Mouse (Mus musculus): Measurements from ENCODE around the gene Etv6. TPM values are rescaled to one million over a fixed set of nuclear protein-coding genes. Genes with fewer than 3 reads are reported as not detected.

Etv6 gene
- total and polyA plus RNA-seq, 3 experiments, result 9.8 to 14.0 (median 11.4) TPM

DNA sequence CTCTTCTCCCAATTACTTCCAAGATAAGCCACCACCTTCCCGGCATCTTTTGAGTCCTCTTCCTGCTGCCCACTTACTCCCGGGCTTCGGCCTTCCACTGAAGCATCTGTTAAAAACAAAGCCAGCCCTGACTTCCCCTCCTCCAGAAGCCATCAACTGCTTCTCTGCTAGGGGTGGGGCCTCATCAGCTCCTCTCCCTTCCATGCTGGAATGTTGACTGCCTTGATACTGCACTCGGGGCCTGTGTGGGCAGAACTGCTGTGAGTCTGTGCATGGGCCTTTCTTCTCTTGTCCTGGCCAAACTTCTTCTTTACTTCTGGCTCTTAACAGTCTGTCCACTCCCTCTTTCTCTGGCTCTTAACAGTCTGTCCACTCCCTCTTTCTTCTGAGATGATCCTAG, 83.6 kb downstream of the Etv6 start:
- intact Hi-C loops (cut with DNase I), result no loop called here
- no peak for TF ChIP-seq CTCF (IDR thresholded peaks at IDR 0.05)
- no peak for TF ChIP-seq POLR2A (IDR thresholded peaks at IDR 0.05; ENCODE audit: insufficient read depth, low read depth, low read length)
- TF ChIP-seq EP300 (IDR thresholded peaks at IDR 0.05; ENCODE audit: insufficient read depth, low read depth, low read length), result no peak
- H3K27me3 ChIP-seq (ENCODE audit: control insufficient read depth, insufficient read depth, low read length), result no peaks in the 10 kb centered on the region; the same call in 1 of the 2 replicates
- H3K79me2 ChIP-seq (replicated peaks; ENCODE audit: control insufficient read depth, insufficient read depth, low read length), result 0 out of 2 replicates have a peak, but pooled peaks cover 2% of the 10 kb centered on the region
- 10% methylated on average over 4 of the region's 4 CpGs for WGBS
- H3K9ac ChIP-seq (ENCODE audit: low read depth, low read length), result no peak overlapping the region
- no peak overlapping the region for H3K4me3 ChIP-seq
- no peak for DNase-seq
- peaks cover 15% of the 10 kb centered on the region for H3K4me1 ChIP-seq (ENCODE audit: control insufficient read depth, insufficient read depth, low read length)
- H3K36me3 ChIP-seq (ENCODE audit: control insufficient read depth, insufficient read depth, low read length), result 0 out of 2 replicates have a peak, but pooled peaks cover 2% of the 10 kb centered on the region
- H3K27ac ChIP-seq, result no peak overlapping the region

DNA sequence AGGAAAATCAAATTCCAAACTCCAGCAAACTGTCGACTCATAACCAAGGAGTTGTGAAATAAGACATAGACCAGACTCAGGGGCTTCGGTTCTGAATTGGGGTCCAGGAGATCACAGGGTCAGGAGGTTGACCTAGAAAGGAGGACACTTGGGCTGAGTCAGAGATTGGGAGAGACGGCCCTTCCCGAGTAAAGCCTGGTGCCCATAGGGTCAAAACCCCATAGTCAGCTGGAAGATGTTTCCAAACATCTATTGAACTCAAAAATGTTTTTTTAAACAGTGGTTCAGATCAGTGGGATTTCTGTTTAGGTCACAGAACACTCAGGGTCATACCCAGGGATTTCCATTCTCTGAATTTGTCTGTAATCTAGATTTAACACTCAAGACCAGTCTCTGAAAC, 84.7 kb downstream of the Etv6 start:
- H3K27ac ChIP-seq, result no peak overlapping the region; the same call in 1 of the 2 replicates
- intact Hi-C loops (cut with DNase I), result no loop called here
- peaks cover 12% of the 10 kb centered on the region for H3K4me1 ChIP-seq (ENCODE audit: control insufficient read depth, insufficient read depth, low read length)
- no peaks in the 10 kb centered on the region; the same call in 1 of the 2 replicates for H3K27me3 ChIP-seq (ENCODE audit: control insufficient read depth, insufficient read depth, low read length)
- no peak for DNase-seq
- H3K9ac ChIP-seq (ENCODE audit: low read depth, low read length), result no peak overlapping the region
- 52% methylated on average over 4 of the region's 4 CpGs for WGBS
- H3K79me2 ChIP-seq (replicated peaks; ENCODE audit: control insufficient read depth, insufficient read depth, low read length), result peaks cover 2% of the 10 kb centered on the region; the same call in 1 of the 2 replicates
- no peak overlapping the region for H3K4me3 ChIP-seq
- no peaks in the 10 kb centered on the region for H3K36me3 ChIP-seq (ENCODE audit: control insufficient read depth, insufficient read depth, low read length)
- TF ChIP-seq POLR2A (IDR thresholded peaks at IDR 0.05; ENCODE audit: insufficient read depth, low read depth, low read length) (no peak), EP300 (IDR thresholded peaks at IDR 0.05; ENCODE audit: insufficient read depth, low read depth, low read length) (no peak), CTCF (IDR thresholded peaks at IDR 0.05) (no peak)

DNA sequence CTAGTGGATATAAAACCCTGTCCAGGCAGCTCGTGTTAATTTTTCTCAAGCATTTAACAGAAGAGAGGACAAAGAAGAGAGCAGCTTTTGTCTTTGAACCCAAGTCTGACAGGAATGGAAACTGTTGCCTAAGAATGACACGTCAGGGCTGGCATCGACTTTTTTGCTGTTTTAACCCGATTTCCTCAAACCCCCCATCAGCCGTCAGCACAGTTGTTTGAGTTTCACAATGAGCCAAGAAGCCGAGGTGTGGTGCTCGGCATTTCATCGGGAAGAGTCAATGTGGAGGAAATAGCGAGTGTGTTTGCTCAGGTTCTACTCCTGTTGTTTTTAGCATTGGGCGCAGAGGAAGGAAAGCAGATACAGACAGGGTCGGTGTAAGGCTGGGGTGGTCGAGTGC, 85.2 kb downstream of the Etv6 start:
- intact Hi-C loops (cut with DNase I), result no loop called here
- DNase-seq, result peak; percentile 53 to 63

DNA sequence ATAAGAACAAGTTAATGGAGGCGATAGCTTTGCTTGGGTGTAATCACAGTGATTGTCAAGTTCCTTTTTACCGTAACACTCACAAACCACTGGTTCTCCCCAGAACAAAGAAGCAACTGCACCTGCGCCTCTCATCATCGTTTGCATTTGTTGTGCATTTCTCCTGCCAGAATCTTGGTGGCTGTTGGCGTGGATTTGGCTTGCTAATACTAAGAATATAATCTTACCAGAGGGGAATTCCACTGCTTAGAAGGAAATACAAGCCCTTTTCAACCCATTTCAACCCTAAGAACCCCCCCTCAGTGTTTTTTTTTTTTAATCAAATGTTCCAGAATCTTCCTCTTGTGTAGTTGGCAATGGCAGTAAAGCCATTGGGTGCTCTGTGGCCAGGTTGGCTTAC, 87.4 kb downstream of the Etv6 start:
- Histone ChIP-seq H3K79me2 (replicated peaks; ENCODE audit: control insufficient read depth, insufficient read depth, low read length) (peaks cover 1% of the 10 kb centered on the region; the same call in 1 of the 2 replicates), H3K4me1 (ENCODE audit: control insufficient read depth, insufficient read depth, low read length) (peaks cover 10% of the 10 kb centered on the region), H3K36me3 (ENCODE audit: control insufficient read depth, insufficient read depth, low read length) (peaks cover 4% of the 10 kb centered on the region; the same call in 1 of the 2 replicates), H3K9ac (ENCODE audit: low read depth, low read length) (no peak overlapping the region), H3K27me3 (ENCODE audit: control insufficient read depth, insufficient read depth, low read length) (no peaks in the 10 kb centered on the region), H3K27ac (no peak overlapping the region), H3K4me3 (no peak overlapping the region)
- 62% methylated on average over 5 of the region's 5 CpGs for WGBS
- intact Hi-C loops (cut with DNase I), result no loop called here
- TF ChIP-seq CTCF (IDR thresholded peaks at IDR 0.05), result no peak
- TF ChIP-seq EP300 (IDR thresholded peaks at IDR 0.05; ENCODE audit: insufficient read depth, low read depth, low read length), result no peak
- no peak for TF ChIP-seq POLR2A (IDR thresholded peaks at IDR 0.05; ENCODE audit: insufficient read depth, low read depth, low read length)
- DNase-seq, result no peak

More for the DNA sequence above, 85.2 kb downstream of the Etv6 start:
- Histone ChIP-seq H3K27me3 (ENCODE audit: control insufficient read depth, insufficient read depth, low read length) (no peaks in the 10 kb centered on the region; the same call in 1 of the 2 replicates), H3K4me3 (no peak overlapping the region), H3K36me3 (ENCODE audit: control insufficient read depth, insufficient read depth, low read length) (peaks cover 4% of the 10 kb centered on the region; the same call in 1 of the 2 replicates), H3K4me1 (ENCODE audit: control insufficient read depth, insufficient read depth, low read length) (peaks cover 10% of the 10 kb centered on the region), H3K79me2 (replicated peaks; ENCODE audit: control insufficient read depth, insufficient read depth, low read length) (peaks cover 3% of the 10 kb centered on the region; the same call in 1 of the 2 replicates), H3K27ac (no peak overlapping the region; the same call in 1 of the 2 replicates), H3K9ac (ENCODE audit: low read depth, low read length) (no peak overlapping the region)
- TF ChIP-seq POLR2A (IDR thresholded peaks at IDR 0.05; ENCODE audit: insufficient read depth, low read depth, low read length), result no peak
- TF ChIP-seq EP300 (IDR thresholded peaks at IDR 0.05; ENCODE audit: insufficient read depth, low read depth, low read length), result no peak
- WGBS, result 45% methylated on average over 12 of the region's 12 CpGs

DNA sequence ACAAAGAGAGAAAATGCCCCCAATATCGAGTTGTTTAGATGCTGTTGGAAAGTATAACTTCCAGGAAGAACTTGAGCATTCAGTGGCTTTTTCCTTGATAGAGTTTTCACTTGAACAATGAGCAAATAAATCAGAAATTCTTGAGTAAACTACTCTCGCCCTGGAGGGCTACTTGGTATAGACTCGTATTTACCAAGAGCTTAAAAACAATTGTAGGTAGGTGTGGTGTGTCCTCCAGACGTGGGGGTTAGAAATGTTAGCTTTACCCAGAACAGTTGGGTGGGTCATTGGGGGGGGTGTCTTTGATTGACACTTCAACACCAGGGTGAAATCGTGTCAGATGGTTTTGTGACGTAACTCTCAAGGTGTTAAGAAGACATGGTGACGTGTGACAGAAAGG, 88.0 kb downstream of the Etv6 start:
- Histone ChIP-seq H3K79me2 (replicated peaks; ENCODE audit: control insufficient read depth, insufficient read depth, low read length) (peaks cover 1% of the 10 kb centered on the region; the same call in 1 of the 2 replicates), H3K27me3 (ENCODE audit: control insufficient read depth, insufficient read depth, low read length) (no peaks in the 10 kb centered on the region), H3K27ac (no peak overlapping the region), H3K36me3 (ENCODE audit: control insufficient read depth, insufficient read depth, low read length) (peaks cover 4% of the 10 kb centered on the region; the same call in 1 of the 2 replicates), H3K4me1 (ENCODE audit: control insufficient read depth, insufficient read depth, low read length) (peaks cover 10% of the 10 kb centered on the region), H3K9ac (ENCODE audit: low read depth, low read length) (no peak overlapping the region), H3K4me3 (no peak overlapping the region)
- 91% methylated on average over 7 of the region's 7 CpGs for WGBS
- TF ChIP-seq POLR2A (IDR thresholded peaks at IDR 0.05; ENCODE audit: insufficient read depth, low read depth, low read length), result no peak
- no peak for TF ChIP-seq EP300 (IDR thresholded peaks at IDR 0.05; ENCODE audit: insufficient read depth, low read depth, low read length)
- TF ChIP-seq CTCF (IDR thresholded peaks at IDR 0.05), result no peak
- intact Hi-C loops (cut with DNase I), result no loop called here
- no peak for DNase-seq

DNA sequence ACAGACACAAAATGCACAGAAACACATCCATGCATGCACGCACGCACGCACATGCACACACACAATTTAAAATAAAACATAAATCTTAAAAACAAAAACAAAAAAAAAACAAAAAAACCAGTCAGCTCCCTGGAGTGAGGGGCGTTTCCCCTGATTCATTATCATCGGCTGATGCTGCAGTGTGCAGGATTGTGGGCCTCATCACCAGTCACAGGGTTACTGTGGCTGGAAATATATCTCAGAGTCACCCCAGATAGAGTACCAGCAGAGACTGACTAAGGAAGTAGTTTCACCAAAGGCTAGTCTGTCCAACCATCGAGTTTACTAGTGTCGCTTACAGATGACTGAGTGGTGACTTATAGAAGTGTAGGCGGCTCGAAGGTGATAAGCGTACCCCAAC, 88.8 kb downstream of the Etv6 start:
- 92% methylated on average over 10 of the region's 10 CpGs for WGBS
- H3K27ac ChIP-seq, result no peak overlapping the region
- H3K36me3 ChIP-seq (ENCODE audit: control insufficient read depth, insufficient read depth, low read length), result peaks cover 4% of the 10 kb centered on the region; the same call in 1 of the 2 replicates
- DNase-seq, result no peak
- H3K4me3 ChIP-seq, result no peak overlapping the region
- TF ChIP-seq EP300 (IDR thresholded peaks at IDR 0.05; ENCODE audit: insufficient read depth, low read depth, low read length) (no peak), POLR2A (IDR thresholded peaks at IDR 0.05; ENCODE audit: insufficient read depth, low read depth, low read length) (no peak), CTCF (IDR thresholded peaks at IDR 0.05) (no peak)
- no peak overlapping the region for H3K9ac ChIP-seq (ENCODE audit: low read depth, low read length)
- no peaks in the 10 kb centered on the region for H3K27me3 ChIP-seq (ENCODE audit: control insufficient read depth, insufficient read depth, low read length)
- H3K79me2 ChIP-seq (replicated peaks; ENCODE audit: control insufficient read depth, insufficient read depth, low read length), result peaks cover 1% of the 10 kb centered on the region; the same call in 1 of the 2 replicates
- H3K4me1 ChIP-seq (ENCODE audit: control insufficient read depth, insufficient read depth, low read length), result peaks cover 6% of the 10 kb centered on the region
- intact Hi-C loops (cut with DNase I), result no loop called here

Measured in heart, adult 2 months (tissue).